Mouse (Mus musculus): Measurements from ENCODE around the gene 2010111I01Rik.
"Not testable (repeated sequence)": the region's sequence is repeated elsewhere in the genome, so short reads cannot be mapped to it uniquely, and the experiment has no call there.

Gene 2010111I01Rik

DNA sequence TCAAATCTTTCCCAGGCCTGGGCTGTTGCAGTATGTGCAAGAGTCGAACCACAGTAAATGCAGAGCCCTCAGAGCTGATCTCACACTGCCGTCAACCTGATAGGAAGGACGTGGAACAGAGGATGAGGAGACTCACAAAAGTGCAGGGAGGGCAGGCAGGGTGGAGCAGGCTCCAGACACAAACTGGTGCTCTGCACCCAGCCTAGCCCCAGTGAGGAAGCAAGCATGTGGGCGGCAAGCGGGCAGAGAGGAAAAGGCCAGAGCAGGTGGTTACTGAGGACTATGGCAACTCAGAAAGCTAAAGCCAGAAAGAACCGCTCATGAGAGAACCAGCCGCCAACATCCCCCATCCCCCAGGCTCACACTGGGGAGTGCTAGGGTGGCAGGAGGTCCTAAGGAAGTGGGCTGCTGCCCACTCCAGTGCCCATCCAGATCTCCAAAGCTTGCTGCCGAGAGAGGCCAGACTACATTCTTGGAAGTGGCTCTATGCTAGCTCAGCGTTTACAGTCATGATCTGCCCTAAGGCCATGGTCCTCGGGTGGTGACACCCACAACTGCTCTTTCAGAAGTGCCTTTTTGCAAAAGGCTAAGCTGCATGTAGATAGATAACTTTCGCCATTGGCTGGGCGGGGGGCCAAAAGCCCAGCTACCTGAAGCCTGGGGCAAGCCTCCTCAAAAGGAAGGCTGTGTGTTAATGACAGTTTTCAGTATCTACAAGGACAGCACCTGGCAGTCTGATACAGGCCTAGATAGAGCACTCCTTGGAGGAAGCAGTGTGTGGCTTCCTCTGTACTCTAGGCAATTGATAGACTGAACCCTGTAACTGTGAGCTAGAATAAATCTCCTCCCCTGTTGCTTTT, 349.3 kb downstream of the 2010111I01Rik start:
- no peak for DNase-seq (ENCODE audit: low read depth, low spot score)

DNA sequence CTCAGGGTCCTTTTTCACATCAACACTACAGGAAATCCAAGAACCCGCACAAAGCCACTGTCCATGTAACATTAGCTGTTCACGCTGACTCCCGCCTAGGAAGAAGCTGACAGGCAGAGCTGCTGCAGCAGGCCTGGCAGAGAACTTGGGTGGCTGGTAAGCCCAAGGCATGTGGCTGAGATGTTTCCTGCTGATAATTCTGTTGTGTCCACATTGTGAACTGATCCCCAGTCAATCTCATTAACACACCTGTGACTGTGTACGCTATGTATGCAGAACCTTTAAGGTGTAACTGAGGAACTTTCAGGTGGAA, 349.9 kb downstream of the 2010111I01Rik start:
- DNase-seq (ENCODE audit: low read depth, low spot score) = no peak

DNA sequence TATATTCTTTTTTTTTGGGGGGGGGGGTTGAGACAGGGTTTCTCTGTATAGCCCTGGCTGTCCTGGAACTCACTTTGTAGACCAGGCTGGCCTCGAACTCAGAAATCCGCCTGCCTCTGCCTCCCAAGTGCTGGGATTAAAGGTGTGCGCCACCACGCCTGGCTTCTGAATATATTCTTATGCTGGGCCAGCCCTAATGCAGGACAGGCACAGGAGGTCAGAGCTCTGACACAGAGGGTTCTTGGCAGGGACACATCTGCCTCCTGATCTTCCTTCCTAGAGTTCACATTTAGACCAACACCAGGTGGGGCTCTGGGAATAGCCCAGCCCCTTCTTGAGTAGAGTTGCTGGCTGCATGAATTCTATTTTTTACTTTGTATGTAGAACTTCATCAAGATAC, 350.4 kb downstream of the 2010111I01Rik start:
- DNase-seq (ENCODE audit: low read depth, low spot score) = not testable (repeated sequence)

DNA sequence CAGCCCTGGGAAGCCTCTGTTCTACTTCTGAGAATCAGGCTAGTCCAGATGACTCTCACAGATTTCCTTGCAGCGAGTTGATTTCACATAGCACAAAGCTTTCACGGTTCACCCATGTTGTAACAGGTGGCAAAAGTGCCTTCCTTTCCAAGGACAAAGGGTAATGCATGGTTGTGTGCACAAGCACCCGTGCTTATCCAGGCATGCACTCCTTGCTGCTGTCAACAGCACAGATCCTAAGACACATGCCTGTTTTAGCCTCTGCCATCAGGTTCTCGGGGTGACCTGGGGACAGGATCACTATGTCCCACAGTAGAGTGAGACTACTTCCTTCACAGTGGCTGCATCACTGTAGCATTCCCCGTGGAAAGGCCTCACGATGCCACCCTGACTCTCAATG, 351.1 kb downstream of the 2010111I01Rik start:
- no peak for DNase-seq (ENCODE audit: low read depth, low spot score)

DNA sequence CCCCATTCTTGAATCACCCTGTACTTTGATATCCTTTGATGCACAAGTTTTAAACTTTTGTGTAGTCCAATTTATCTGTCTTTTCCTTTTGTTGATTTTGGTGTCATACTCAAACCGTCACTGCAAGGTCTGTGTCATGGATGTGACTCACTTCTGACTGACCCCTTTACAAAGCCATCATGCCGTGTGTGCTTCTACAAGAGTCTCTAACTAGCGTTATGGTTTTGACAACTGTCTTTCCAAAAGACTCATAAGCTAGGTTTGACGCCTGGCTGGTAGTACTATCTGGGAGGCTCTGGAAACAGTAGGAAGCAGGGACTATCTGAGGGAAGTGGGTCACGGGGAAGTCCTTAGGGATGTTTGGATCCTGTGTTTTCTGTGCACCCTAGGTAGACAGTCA, 351.7 kb downstream of the 2010111I01Rik start:
- no peak for DNase-seq (ENCODE audit: low read depth, low spot score)

DNA sequence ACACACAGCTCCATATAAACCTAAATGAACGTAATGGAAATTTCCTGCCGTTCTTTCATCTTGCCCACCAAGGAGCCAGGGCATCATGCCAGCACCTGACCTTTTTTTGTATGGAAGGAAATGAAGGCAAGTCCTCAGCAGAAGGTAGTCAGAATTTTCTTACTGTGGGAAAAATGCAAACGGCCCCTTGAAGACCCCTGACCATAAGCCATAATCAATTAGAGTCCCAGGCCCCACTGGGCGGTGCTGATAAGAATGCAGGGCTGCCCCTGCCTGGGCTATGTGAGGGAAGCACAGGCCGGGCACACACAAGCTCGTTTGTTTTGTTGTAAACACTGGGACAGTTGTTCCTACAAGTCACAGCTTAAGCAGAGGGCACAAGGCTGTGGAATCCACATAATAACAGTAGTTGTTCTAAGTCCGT, 353.0 kb downstream of the 2010111I01Rik start:
- no peak for DNase-seq (ENCODE audit: low read depth, low spot score)

DNA sequence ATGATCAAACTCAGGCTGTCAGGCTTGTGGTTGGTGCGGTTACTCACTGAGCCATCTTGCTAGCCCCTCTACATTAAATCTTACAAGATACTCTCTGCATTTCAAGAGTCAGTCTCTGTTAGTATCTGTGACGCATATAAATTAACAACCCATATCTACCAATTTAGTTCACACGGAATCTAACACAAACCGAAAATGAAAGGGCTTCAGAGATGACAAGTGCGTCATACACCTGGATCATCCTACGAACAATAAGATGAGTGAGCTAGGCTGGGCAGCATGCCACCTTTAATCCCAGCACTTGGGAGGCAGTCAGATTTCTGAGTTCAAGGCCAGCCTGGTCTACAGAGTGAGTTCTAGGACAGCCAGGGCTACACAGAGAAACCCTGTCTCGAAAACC, 355.1 kb downstream of the 2010111I01Rik start:
- no peak for DNase-seq (ENCODE audit: low read depth, low spot score)

DNA sequence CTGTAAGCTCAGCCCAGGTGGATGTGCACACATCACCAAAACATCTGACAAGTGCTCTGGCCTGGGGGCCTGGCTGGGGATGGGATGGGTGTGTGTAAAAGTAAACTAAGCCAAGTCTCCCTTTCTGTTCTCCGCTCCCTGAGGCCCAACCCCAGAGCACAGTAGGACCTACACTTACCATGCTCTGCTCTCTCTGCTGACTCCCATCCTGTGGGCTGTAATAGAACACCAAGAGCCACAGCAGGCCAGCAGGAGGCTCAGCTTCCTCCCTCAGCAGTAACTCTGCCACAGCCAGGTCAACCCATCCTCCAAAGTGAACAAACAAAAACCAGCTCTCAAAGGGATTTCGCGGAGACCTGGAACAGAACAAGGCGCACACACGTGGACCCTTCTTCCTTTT, 357.0 kb downstream of the 2010111I01Rik start:
- no peak for DNase-seq (ENCODE audit: low read depth, low spot score)

DNA sequence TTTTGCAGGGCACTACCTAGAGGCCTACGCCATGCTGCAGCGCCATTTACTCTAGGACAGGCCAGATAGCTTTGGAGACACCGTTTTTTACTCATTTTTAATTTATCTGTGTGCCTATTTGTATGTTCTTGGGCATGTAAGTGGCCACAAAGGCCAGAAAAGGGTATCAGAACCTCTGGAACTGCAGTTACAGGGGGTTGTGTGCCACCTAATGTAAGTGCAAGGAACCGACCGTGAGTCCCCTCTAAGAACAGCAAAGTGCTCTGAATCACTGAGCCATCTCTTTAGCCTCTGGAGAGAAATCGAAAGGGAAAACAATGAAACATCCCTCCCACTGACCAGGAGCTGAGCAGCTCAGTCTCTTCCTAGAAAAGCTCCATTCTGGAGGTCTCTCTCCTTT, 358.1 kb downstream of the 2010111I01Rik start:
- no peak for DNase-seq (ENCODE audit: low read depth, low spot score)

DNA sequence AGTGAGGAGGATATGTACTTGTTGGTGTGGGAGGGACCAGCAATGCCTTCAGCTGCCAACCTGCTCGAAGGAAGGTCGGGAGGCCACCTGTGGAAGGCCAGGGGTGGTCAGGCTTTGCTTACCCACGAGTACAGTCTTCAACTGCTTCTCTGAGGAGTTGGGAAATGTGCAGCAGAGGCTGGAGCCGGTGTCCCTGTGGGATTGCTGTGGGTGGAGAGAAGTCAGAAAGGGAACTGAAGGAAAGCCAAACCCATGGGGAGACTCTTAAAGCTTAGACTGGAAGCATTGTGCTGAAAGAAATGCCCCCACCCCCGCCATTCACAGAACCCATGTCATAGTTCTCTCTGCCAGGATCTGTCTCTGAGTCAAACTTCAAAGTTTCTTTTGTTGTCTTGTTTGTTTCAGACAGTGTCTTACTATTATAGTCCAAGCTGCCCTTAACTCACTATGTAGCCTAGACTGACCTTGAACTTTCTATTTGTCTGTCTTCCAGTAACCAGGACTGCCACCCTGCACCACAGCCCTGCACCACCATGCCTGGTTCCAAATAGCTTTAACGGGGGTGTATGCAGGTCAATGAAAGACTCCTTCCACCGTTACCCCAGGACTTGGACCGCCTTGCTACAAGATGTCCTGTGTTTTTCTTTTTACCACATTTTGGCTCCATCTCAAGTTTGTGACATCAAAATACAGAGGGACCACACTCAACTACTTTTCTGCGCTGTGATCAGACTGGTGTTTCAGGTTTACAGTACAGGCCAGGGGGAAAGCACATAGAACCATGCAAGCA, 358.8 kb downstream of the 2010111I01Rik start:
- no peak for DNase-seq (ENCODE audit: low read depth, low spot score)

DNA sequence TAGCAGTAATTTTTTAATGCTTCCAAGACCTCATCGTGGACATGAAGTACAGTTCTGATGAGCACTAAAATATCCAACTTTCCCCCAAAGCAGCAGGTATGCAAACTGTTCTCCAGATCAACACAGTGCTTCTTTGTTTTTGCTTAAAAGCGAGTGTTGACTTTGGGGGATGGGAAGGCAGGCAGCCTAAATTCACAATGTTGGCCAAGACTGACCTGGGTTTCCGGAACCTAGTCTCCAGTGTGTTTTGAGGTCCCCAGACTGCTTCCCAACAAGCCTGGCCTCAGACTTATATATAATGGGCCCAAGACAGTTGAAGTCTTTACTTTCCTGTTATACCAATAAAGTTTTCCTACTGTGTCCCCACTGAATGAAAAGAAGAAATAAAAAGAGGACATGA, 359.6 kb downstream of the 2010111I01Rik start:
- DNase-seq (ENCODE audit: low read depth, low spot score) = no peak

DNA sequence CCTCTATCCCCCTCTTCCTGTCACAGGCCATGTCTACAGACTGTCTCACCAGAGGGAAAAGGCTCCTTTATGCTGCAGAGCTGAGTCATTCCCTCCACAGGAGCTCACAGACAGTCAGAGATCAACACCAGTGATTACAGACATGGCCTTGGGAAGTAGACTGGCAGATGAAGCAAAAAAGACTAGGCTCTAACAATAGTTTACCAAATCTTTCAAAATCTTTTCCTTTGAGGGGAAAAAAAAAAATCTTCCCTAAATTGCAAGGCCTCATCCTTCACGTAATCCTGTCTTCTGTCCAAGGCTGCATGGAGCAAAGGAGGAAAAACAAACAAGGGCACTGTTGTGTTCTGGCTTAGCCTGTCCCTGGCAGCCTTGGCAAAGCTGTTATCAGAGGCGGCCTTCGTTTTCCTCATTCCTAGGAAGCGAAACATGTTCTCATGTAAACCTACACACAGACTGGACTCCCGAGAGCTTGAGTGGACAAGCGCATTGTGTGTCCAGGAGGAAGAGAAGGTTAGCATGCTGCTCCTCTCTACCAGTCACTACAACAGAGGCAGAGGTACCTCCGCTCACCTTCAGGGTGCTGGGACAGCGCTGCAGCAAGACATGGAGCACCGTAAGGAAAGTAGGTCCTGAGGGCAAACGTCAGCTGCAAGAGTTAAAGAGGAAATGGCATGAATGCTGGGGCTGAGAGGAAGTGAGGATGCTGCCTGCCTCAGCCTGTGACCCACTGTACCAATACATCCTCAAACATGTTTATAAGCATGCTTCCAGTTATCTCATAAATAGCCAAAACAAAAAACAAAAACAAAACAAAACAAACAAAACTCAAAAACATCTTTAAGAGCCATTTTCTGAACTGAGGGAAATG, 360.5 kb downstream of the 2010111I01Rik start:
- DNase-seq (ENCODE audit: low read depth, low spot score) = no peak

DNA sequence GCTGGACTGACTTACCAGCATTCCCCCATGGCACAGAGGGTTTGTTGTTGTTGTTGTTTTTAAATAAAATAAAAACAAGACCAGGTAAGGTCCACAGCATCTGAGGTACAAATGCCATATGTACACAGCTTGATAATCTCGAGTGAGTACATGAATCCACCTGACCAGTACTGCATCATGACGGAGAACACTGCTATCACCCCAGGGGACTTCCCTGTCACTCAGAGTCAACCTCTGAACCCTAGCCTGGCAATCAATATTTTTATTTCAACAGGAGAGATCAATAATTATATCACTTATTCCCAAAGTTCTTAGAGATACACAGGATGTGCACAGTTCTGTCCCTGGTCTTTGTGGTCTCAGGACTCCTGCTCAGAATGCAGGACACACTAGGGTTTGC, 361.3 kb downstream of the 2010111I01Rik start:
- no peak for DNase-seq (ENCODE audit: low read depth, low spot score)

DNA sequence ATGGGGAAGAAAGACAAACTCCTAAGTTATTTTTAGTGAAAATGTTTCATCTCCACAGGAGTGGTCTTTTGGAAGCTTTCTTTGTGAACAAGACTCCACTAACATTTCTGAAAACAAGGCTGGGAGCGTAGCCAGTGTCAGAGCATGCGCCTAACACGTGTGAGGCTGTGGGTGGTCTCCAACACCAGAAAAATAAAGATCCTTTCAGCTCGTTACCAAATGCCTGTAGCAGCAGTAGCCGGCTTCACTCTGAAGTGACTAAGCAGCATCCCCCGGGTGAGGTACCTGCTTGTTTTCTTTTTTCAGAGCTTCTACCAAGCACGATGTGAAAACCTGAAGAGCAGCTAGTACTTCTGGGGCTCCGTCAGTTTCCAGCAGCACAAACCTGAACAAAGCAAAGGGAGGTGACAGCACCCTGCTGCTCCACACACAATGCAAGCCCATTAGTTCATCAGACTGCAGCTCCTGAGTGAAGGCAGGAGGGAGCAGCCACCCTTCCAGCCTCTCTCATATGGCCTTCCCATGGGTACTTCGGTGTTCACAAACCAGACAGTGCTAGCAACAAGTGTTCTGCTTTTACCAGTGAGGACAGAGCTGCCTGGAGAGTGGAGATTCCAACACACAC, 365.7 kb downstream of the 2010111I01Rik start:
- no peak for DNase-seq (ENCODE audit: low read depth, low spot score)

DNA sequence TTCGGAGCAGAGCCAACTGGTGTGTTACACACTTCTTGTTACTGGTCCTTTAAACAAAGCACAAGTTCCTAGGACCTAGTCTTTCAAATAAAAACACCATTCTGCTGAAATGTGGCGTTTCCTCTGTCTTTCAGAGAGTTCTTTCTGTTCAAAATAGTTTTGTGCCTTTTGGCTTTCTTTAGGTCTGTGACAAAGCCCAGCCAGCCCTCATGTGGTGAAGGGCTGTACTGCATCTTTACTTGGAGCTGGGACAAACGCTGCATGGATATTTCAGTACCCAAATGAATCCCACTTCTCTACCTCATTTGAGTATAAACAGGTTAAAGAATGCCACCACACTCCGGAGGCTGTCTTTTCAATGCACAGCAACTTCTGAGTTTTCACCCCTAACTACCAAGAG, 366.7 kb downstream of the 2010111I01Rik start:
- no peak for DNase-seq (ENCODE audit: low read depth, low spot score)

DNA sequence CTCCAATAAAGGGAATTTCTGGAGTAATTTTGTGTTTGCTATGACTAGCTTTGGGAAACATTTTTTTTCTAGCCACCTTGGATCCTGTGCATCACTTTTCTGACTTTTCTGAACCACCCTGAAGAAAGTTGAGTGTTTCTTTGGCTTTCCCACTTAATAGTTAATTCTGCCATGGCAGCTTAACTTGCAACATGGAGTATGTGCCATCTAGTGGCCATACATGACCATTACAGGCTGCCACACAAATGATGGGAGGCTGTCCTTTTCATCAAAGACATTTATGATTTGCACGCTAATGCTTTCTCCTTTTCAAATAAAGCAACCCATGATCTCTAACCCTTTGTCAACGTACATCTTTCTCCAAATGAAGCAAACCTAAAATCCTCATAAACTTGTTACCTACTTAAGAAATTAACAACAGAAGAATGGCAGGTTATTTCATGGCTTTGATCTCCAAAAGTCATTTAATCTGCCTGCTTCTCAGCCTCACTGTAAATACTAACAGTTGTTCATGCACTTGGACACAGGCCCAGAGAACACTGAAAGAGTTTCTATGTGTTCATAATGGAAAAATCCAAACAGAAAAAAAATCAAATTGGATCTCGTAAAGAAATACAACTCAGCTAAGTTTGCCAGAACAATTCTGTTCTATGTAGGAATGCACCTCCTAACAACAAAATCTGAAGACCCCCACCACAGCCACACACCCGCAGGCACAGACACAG, 368.0 kb downstream of the 2010111I01Rik start:
- DNase-seq (ENCODE audit: low read depth, low spot score) = no peak

DNA sequence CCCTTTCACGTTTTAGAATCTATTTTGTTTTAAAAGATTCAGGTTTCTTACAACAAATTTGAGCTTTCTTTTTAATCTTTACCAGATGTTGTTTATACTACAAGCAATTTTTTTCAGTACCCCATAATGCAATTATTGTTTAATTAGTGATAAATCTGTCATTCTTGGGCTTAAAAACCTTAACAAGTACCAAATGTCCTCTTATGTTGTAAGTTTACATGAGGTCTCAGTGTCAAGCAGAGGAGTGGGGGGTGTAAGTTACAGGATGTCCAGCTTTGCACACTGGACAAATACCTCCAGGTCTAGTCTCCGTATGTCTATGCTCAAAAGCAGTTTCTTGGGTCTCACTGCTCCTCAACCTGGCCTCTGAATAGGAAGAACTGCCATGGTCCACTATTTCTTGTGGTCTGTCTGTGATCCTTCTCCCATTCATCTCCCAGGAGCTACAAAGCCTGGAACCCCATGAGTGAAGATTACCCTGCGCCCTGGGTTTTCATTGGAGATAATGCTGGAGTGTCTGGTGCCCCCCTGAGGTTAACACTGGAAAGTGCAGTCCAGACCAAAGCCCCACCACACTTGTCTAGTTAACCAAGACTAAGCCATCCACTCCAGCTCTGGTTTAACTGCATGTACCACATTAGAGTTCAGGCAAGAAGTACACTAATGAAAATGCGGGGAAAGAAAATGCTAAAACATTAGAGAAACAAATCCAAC, 370.9 kb downstream of the 2010111I01Rik start:
- no peak for DNase-seq (ENCODE audit: low read depth, low spot score)

DNA sequence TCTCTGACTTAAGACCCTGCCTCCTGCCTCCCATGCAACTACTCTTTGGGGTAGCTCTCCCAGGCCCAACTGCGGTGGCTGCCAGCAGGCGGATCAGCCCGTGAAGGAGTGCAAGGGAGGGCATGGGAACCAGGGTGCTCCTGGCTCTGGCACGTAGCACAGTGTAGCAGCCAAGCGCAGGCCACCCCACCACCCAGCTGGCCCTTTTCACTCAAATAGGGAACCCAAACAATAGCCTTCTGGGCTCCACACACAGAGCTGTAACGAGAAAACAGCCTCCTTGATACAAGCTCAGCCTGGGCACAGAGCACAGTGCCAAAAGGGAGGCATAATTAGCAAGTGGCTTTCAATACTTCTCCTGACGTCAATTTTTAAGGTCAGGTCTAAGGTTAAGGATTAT, 371.6 kb downstream of the 2010111I01Rik start:
- no peak for DNase-seq (ENCODE audit: low read depth, low spot score)

DNA sequence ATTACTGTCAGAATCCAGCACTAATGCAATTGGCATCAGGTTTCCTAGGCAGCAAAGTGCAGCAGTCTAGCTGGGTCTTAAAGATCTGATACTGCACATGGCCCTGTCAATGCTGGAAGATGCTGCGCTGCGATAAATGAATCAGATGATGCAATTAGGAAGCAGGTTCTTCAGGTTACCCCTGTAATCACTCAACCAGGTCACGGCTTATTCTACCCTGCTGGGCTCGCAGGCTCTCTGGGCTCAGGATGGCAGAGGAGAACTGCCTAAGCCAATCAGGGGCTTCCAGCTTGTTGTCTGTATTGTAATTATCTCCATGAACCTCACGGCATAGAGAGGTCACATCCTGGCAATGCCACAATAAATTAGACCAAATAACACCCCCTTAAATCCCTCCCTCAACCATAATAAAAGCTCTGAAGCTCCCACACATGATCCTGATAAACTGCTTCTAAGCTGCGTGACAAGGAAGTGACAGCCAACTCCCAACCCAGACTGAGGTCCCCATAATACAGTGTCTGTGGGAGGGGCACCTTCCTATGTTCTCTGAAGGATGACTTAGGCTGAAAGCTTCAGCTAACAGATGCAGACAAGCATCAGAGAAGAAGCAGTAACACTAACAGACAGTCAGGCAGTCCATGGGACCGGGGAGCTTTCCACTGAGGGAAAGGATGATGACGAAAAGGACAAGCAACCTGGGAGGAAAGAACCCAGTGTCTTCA, 372.7 kb downstream of the 2010111I01Rik start:
- DNase-seq (ENCODE audit: low read depth, low spot score) = no peak

DNA sequence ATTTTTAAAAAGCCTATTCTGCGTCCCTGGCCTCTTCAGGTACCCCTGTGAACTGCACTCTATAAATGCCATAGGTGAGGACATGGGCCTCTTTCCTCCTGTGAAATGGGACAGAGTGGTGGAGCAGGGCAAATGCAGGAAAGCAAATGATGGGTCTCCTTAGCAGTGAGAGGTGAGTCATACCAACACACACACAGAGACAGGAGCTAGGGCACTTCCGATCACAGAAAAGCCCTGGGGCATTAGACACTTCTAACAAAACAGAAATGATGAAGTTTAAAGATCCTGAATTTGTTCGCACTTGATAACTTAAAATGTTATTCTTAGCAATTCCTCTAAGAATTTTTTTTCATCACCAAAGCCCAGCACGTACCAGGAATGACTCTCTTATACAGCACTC, 375.3 kb downstream of the 2010111I01Rik start:
- no peak for DNase-seq (ENCODE audit: low read depth, low spot score)

Data from WW6 (cell line).